Mouse (Mus musculus) stomach, postnatal 0 days (tissue): Measurements from ENCODE around the gene Kcnk5. TPM values are rescaled to one million over a fixed set of nuclear protein-coding genes. Genes with fewer than 3 reads are reported as not detected.

Source experiments
- ATAC-seq: fragments of 200-750 bp; cut with Nextera tagmentation; 2 replicates; pipeline ENCODE4 v1.8.0; 2017; ENCODE audit not compliant: low FRiP score, low TSS enrichment
- DNase-seq: peaks from one replicate; pipeline ENCODE4 v3.0.0-alpha.2; 2016; ENCODE audit warnings: low spot score
- H3K27ac ChIP-seq: fragments of 300-500 bp; sonication (generic); replicated peaks from 2 replicates; pipeline ENCODE4 v1.5.1; 2014; ENCODE audit warnings: mild to moderate bottlenecking, control low read depth
- H3K27me3 ChIP-seq: fragments of 300-500 bp; sonication (generic); 2 replicates; pipeline ENCODE4 v1.6.1; 2014; ENCODE audit warnings: low read length; ENCODE audit not compliant: control insufficient read depth, insufficient read depth
- H3K36me3 ChIP-seq: fragments of 300-500 bp; sonication (generic); 2 replicates; pipeline ENCODE4 v1.6.1; 2014; ENCODE audit warnings: low read length, mixed read lengths; ENCODE audit not compliant: control insufficient read depth, insufficient read depth
- H3K4me1 ChIP-seq: fragments of 300-500 bp; sonication (generic); replicated peaks from 2 replicates; pipeline ENCODE4 v1.6.1; 2014; ENCODE audit warnings: antibody characterized with exemption; ENCODE audit not compliant: control insufficient read depth, insufficient read depth
- H3K4me2 ChIP-seq: fragments of 300-500 bp; sonication (generic); replicated peaks from 2 replicates; pipeline ENCODE4 v1.6.1; 2014; ENCODE audit warnings: low read depth, mild to moderate bottlenecking, control low read depth, moderate library complexity
- H3K4me3 ChIP-seq: fragments of 300-500 bp; sonication (generic); 2 replicates; pipeline ENCODE4 v1.5.1; 2014; ENCODE audit warnings: low read depth, low read length, control low read depth
- H3K9ac ChIP-seq: fragments of 300-500 bp; sonication (generic); 2 replicates; pipeline ENCODE4 v1.6.1; 2014; ENCODE audit warnings: mild to moderate bottlenecking, low read length, control low read depth, mixed read lengths
- H3K9me3 ChIP-seq: fragments of 300-500 bp; sonication (generic); 2 replicates; pipeline ENCODE4 v1.6.1; 2016; ENCODE audit warnings: low read length; ENCODE audit not compliant: control insufficient read depth
- CTCF ChIP-seq: IDR thresholded peaks from 2 replicates; pipeline ENCODE4 v1.5.1; 2016; ENCODE audit warnings: antibody characterized with exemption, low read depth, mild to moderate bottlenecking, moderate library complexity
- EP300 ChIP-seq: optimal IDR thresholded peaks from 2 replicates; pipeline ENCODE3; 2016; ENCODE audit warnings: antibody characterized with exemption
- WGBS: fragments of 180-500 bp; shearing (Covaris S2); extraction: QIAGEN DNeasy Blood & Tissue Kit; methylation state at CpG from one replicate; pipeline ENCODE4 v1.1.7; 2014; 5-methylcytosine and 5-hydroxymethylcytosine counted together
- polyA plus RNA-seq: library from polyadenylated mRNA; unstranded; fragments of >200 nt; fragmentation: Nextera tagmentation; extraction: Ambion mirVana; gene quantifications from 2 replicates; pipeline ENCODE4 v1.2.1, GENCODE M21; 2015

Gene Kcnk5
- polyA plus RNA-seq, 1 experiment from 2014 or later: 8.3 TPM

DNA sequence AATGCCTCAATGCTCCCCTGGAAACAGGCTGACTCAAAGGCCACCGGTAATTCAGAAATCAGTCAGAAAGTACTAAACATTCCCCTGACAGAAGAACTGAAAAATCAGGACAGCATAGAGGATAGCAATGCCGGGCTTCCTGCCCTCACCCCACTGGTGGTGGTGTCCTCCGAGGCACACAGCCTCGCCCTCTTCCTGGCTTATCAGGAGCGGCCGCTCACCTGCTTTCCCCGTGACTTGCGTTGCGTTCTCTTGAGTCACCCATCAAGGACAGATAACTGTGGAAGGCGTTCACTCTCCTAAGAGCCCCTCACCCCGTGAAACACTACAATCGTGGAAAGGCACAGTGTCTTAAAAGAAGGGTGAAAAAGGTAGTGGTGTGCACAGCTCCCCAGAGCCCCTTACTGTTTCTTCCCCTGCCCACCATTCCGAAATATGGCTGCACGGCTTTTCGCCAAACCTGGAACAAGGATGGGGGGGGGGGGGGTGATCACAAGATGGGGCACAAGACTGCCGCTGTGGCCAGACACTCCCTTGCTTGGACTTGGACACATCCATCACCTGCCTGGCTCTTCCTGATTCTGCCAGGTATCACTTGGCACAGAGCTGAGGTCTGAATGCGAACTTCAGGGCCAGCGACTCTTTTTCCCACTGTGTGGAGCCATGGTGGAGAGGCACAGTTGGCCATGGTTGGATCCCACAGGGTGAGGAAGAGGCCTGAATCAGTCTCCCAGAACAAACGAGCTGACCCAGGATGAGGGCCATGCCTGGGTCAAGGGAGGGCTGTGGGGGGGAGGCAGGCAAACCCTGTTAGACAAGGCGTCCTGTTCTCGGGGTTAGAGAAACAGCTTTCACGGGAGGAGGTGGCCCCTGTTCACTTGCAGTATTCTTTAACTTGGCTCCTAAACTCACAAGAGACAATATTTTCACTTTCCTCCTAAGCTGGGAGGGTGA lies 32.2 kb downstream of the Kcnk5 start:
- DNase-seq: peak; percentile 74
- no peaks in the 10 kb centered on the region for H3K4me1 ChIP-seq
- TF ChIP-seq CTCF: no peak
- no peak for TF ChIP-seq EP300
- H3K27ac ChIP-seq: peak overlapping the region; percentile 13
- no peaks in the 10 kb centered on the region for H3K9me3 ChIP-seq
- no peak overlapping the region for H3K4me3 ChIP-seq
- no peak overlapping the region for H3K9ac ChIP-seq
- ATAC-seq: peak; percentile 76
- no peak overlapping the region for H3K4me2 ChIP-seq
- H3K27me3 ChIP-seq: no peaks in the 10 kb centered on the region
- WGBS: 67% methylated on average over 22 of the region's 22 CpGs
- no peaks in the 10 kb centered on the region for H3K36me3 ChIP-seq

DNA sequence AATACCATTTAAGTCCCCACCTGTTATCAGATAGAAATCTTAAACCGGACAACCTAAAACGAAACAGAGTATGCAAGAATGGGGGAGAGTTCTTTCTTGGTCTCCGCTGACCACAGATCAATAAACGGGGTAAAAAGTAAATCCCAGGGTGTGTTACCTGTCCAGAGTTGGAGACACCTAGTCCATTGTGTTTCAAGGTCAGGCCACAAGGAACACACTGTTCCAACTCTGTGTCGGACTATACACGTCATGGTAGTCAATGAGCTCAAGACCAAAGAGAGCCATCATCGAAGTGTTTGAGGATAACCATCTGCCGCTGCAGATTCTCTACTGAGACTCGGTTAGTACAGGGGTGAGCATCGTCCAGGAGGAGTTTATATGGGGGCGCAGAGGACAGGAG lies 33.1 kb downstream of the Kcnk5 start:
- ATAC-seq (peak; percentile 72), DNase-seq (no peak)
- WGBS: 59% methylated on average over 11 of the region's 11 CpGs
- Histone ChIP-seq H3K4me2 (no peak overlapping the region), H3K27me3 (no peaks in the 10 kb centered on the region), H3K9me3 (no peaks in the 10 kb centered on the region), H3K36me3 (no peaks in the 10 kb centered on the region; the same call in 1 of the 2 replicates), H3K4me1 (no peaks in the 10 kb centered on the region), H3K4me3 (no peak overlapping the region), H3K27ac (peak overlapping the region; percentile 13), H3K9ac (no peak overlapping the region)
- no peak for TF ChIP-seq CTCF
- no peak for TF ChIP-seq EP300

DNA sequence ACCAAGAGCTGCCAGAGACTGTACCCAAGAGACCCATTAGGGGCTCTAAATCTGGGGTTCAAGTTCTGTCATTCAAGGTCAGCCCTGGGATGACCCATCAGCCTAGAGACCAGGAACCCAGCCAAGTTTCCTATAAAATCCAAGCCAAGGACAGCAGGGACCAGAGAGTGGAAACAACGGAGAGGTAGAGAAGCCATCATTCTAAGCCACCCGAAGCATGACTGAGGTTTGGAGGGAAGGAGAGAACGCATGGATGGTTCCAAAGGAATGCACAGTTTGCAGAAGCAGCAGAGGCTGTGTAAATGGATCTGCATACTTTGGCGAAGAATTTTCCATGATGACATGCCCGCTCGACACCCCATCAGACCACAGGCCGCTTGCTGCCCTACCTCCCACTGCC lies 33.8 kb downstream of the Kcnk5 start:
- no peak for TF ChIP-seq CTCF
- TF ChIP-seq EP300: no peak
- Histone ChIP-seq H3K9me3 (no peaks in the 10 kb centered on the region), H3K4me2 (no peak overlapping the region), H3K9ac (no peak overlapping the region), H3K27ac (no peak overlapping the region), H3K36me3 (no peaks in the 10 kb centered on the region; the same call in 1 of the 2 replicates), H3K27me3 (no peaks in the 10 kb centered on the region), H3K4me3 (no peak overlapping the region), H3K4me1 (no peaks in the 10 kb centered on the region)
- DNase-seq: no peak
- ATAC-seq: no peak
- 72% methylated on average over 7 of the region's 7 CpGs for WGBS

DNA sequence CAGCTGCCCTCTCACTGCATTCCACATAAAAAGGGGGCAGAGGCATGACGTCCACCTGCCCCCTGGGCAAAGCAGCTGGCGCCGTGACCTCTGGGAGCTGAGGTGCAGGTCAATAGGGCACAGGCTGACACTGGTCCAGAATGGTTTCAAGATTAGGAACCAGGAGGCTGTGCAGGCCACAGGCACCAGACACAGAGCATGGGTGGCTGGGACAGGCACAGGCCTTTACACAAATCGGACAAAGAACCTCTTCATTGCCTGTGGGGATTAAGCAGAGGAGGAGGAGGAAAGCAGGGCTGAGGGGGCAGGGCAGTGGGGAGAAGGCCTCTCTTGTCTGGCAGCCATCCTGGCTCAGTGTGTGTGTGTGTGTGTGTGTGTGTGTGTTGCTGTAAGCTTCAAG lies 37.5 kb downstream of the Kcnk5 start:
- 65% methylated on average over 4 of the region's 4 CpGs for WGBS
- H3K27ac ChIP-seq: no peak overlapping the region
- no peak overlapping the region for H3K4me3 ChIP-seq
- ATAC-seq (no peak), DNase-seq (no peak)
- H3K27me3 ChIP-seq: no peaks in the 10 kb centered on the region
- TF ChIP-seq CTCF (no peak), EP300 (no peak)
- H3K4me2 ChIP-seq: no peak overlapping the region
- no peaks in the 10 kb centered on the region for H3K4me1 ChIP-seq
- H3K36me3 ChIP-seq: no peaks in the 10 kb centered on the region; the same call in 1 of the 2 replicates
- H3K9ac ChIP-seq: no peak overlapping the region
- no peaks in the 10 kb centered on the region for H3K9me3 ChIP-seq

DNA sequence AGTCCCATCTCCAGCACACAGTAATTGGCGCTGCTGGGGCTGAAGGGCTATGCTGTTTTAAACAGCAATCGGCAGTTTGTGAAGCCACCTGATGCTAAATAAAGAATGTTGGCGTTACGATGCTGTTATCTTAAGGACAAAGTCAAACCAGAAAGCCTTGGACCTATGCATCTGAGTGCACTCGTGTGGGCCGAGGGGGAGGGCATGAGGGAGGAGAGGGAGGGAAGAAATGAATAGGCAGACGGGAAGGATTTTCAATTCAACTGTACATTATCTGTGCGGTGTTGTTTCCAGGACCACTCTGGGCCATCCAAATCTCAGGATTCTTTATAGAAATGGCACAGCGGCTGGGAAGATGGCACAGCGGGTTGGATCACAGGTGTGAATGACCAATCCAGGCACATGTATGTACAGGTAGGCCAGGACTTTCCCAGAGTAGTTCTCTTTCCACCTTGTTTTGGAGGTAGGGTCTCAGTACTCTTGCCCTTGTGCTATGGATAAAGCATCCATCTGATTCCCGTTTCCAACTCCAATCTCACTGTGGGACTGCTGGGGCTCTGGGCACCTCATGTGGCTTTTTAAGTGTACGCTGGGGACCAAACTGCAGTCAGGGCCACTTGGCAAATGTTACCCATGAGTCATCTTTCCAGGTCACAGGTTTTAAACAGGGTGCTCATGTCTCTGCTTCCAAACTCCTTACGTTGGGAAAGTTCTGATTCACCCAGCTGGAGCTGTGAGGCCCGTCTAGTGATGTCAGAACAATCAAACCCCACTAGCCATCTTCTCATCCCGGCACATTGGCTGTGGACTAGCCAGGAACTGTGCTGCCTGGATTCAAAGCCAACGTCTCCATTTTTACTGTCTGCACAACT lies 42.9 kb downstream of the Kcnk5 start, which contains the start of gene Saysd1:
TSS of gene Saysd1 (minus strand) at position 51 of the 872 bp plus-strand sequence.
- TF ChIP-seq CTCF (no peak), EP300 (no peak)
- no peaks in the 10 kb centered on the region for H3K9me3 ChIP-seq
- H3K4me3 ChIP-seq: no peak within 1 kb of the TSS
- WGBS: 80% methylated on average over 16 of the region's 16 CpGs
- no peak within 1 kb of the TSS for H3K27ac ChIP-seq
- H3K9ac ChIP-seq: no peak within 1 kb of the TSS
- ATAC-seq: no peak
- no peak for DNase-seq
- H3K4me1 ChIP-seq: no peaks in the 10 kb centered on the region
- no peak within 1 kb of the TSS for H3K4me2 ChIP-seq
- no peaks in the 10 kb centered on the region for H3K27me3 ChIP-seq
- H3K36me3 ChIP-seq: no peaks in the 10 kb centered on the region; the same call in 1 of the 2 replicates
